Mouse (Mus musculus) CH12.LX (cell line): ENCODE data around the gene Slfn14. TPM values are rescaled to one million over a fixed set of nuclear protein-coding genes. Genes with fewer than 3 reads are reported as not detected.

Experiments used
- DNase-seq: peaks from one replicate; pipeline ENCODE4 v3.0.0-alpha.2; 2013; ENCODE audit errors: extremely low read depth
- H3K27ac ChIP-seq: 2 replicates; pipeline ENCODE4 v1.5.1; 2012; ENCODE audit warnings: low read depth, mild to moderate bottlenecking, control low read depth, moderate library complexity; ENCODE audit not compliant: insufficient read depth
- H3K27me3 ChIP-seq: replicated peaks from 2 replicates; pipeline ENCODE3; 2012; ENCODE audit warnings: inconsistent platforms
- H3K36me3 ChIP-seq, 2 experiments: replicated peaks in 1 of 2; 2 replicates each; pipeline versions ENCODE3 to v1.6.1; 2012; ENCODE audit warnings: inconsistent platforms in 1 of 2, low read length in 1 of 2, mild to moderate bottlenecking in 1 of 2, mixed read lengths in 1 of 2, moderate library complexity in 1 of 2; ENCODE audit not compliant: control insufficient read depth in 1 of 2, insufficient read depth in 1 of 2
- H3K4me1 ChIP-seq, 2 experiments: 2 replicates each; pipeline ENCODE4 v1.6.1; 2012; ENCODE audit warnings: inconsistent platforms in 1 of 2, moderate library complexity in 1 of 2; ENCODE audit not compliant: insufficient read depth in 2 of 2, control insufficient read depth in 1 of 2
- H3K4me2 ChIP-seq: 2 replicates; pipeline ENCODE4 v1.6.1; 2012; ENCODE audit warnings: low read depth, mild to moderate bottlenecking, control low read depth; ENCODE audit not compliant: poor library complexity, insufficient read depth, severe bottlenecking
- H3K4me3 ChIP-seq, 3 experiments: fragments of 150-350 bp in 1 of 3; sonication (generic) in 1 of 3; replicated peaks in 1 of 3; 2 replicates each; pipeline versions ENCODE3 to v1.5.1; 2011 to 2012; ENCODE audit warnings: low read depth in 2 of 3, low read length in 2 of 3, mild to moderate bottlenecking in 2 of 3, moderate library complexity in 2 of 3, control low read depth in 1 of 3, improper control_type of control experiment in 1 of 3, inconsistent platforms in 1 of 3, mixed read lengths in 1 of 3; ENCODE audit not compliant: poor library complexity in 1 of 3
- H3K79me2 ChIP-seq: replicated peaks from 2 replicates; pipeline ENCODE4 v1.6.1; 2012; ENCODE audit warnings: mild to moderate bottlenecking, moderate library complexity; ENCODE audit not compliant: control insufficient read depth, poor library complexity, insufficient read depth, severe bottlenecking; ENCODE audit errors: extremely low read depth
- H3K9ac ChIP-seq: 2 replicates; pipeline ENCODE4 v1.6.1; 2012; ENCODE audit warnings: low read depth, mild to moderate bottlenecking, control low read depth, moderate library complexity; ENCODE audit not compliant: insufficient read depth
- H3K9me3 ChIP-seq: replicated peaks from 2 replicates; pipeline ENCODE3; 2012; ENCODE audit warnings: low read length, inconsistent platforms, mixed read lengths
- BHLHE40 ChIP-seq: IDR thresholded peaks from 2 replicates; pipeline ENCODE4 v1.6.1; 2011; ENCODE audit warnings: mild to moderate bottlenecking, low read depth, low read length, improper control_type of control experiment
- CHD1 ChIP-seq: IDR thresholded peaks from 2 replicates; pipeline ENCODE4 v1.6.1; 2012; ENCODE audit warnings: low read depth, low read length, improper control_type of control experiment, inconsistent platforms
- CTCF ChIP-seq, 2 experiments: IDR thresholded peaks in 1 of 2; conservative IDR thresholded peaks in 1 of 2; 2 replicates each; pipeline ENCODE4 v1.5.1; 2011 to 2012; ENCODE audit warnings: low read depth in 2 of 2, low read length in 2 of 2, improper control_type of control experiment in 1 of 2, inconsistent platforms in 1 of 2, mild to moderate bottlenecking in 1 of 2, moderate library complexity in 1 of 2
- E2F4 ChIP-seq: IDR thresholded peaks from 2 replicates; pipeline ENCODE4 v1.6.1; 2011; ENCODE audit warnings: low read depth, low read length, improper control_type of control experiment; ENCODE audit not compliant: insufficient replicate concordance
- GABPA ChIP-seq: IDR thresholded peaks from 2 replicates; pipeline ENCODE4 v1.6.1; 2012; ENCODE audit warnings: low read depth, low read length, improper control_type of control experiment, inconsistent platforms; ENCODE audit not compliant: insufficient replicate concordance
- HCFC1 ChIP-seq: IDR thresholded peaks from 2 replicates; pipeline ENCODE4 v1.6.1; 2012; ENCODE audit warnings: low read depth, mild to moderate bottlenecking, inconsistent platforms, low read length, improper control_type of control experiment
- JUN ChIP-seq: IDR thresholded peaks from 2 replicates; pipeline ENCODE4 v1.6.1; 2011; ENCODE audit warnings: low read depth, mild to moderate bottlenecking, low read length, improper control_type of control experiment, moderate library complexity; ENCODE audit not compliant: insufficient read depth
- JUND ChIP-seq: conservative IDR thresholded peaks from 2 replicates; pipeline ENCODE4 v1.6.1; 2011; ENCODE audit warnings: low read depth, low read length, improper control_type of control experiment
- KAT2A ChIP-seq: IDR thresholded peaks from 2 replicates; pipeline ENCODE4 v1.6.1; 2012; ENCODE audit warnings: low read length, improper control_type of control experiment, inconsistent platforms; ENCODE audit not compliant: insufficient replicate concordance
- MAFK ChIP-seq: IDR thresholded peaks from 2 replicates; pipeline ENCODE4 v1.6.1; 2011; ENCODE audit warnings: low read length, improper control_type of control experiment; ENCODE audit not compliant: insufficient replicate concordance
- MAX ChIP-seq: IDR thresholded peaks from 2 replicates; pipeline ENCODE4 v1.6.1; 2011; ENCODE audit warnings: low read length, improper control_type of control experiment
- MYC ChIP-seq: IDR thresholded peaks from 2 replicates; pipeline ENCODE4 v1.6.1; 2011; ENCODE audit warnings: low read depth, mild to moderate bottlenecking, improper control_type of control experiment, low read length
- NELFE ChIP-seq: IDR thresholded peaks from 2 replicates; pipeline ENCODE4 v1.6.1; 2011; ENCODE audit warnings: low read depth, low read length, improper control_type of control experiment
- NRF1 ChIP-seq: IDR thresholded peaks from 2 replicates; pipeline ENCODE4 v1.6.1; 2014; ENCODE audit warnings: low read depth, mild to moderate bottlenecking, inconsistent platforms, low read length, improper control_type of control experiment, moderate library complexity
- RAD21 ChIP-seq: IDR thresholded peaks from 2 replicates; pipeline ENCODE4 v1.6.1; 2011; ENCODE audit warnings: low read depth, mild to moderate bottlenecking, low read length, improper control_type of control experiment, moderate library complexity
- RCOR1 ChIP-seq: conservative IDR thresholded peaks from 2 replicates; pipeline ENCODE4 v1.6.1; 2012; ENCODE audit warnings: low read depth, mild to moderate bottlenecking, inconsistent platforms, low read length, improper control_type of control experiment
- SIN3A ChIP-seq: IDR thresholded peaks from 2 replicates; pipeline ENCODE4 v1.6.1; 2012; ENCODE audit warnings: low read length, improper control_type of control experiment, inconsistent platforms
- SMC3 ChIP-seq: IDR thresholded peaks from 2 replicates; pipeline ENCODE4 v1.6.1; 2011; ENCODE audit warnings: low read depth, low read length, improper control_type of control experiment
- dilution Hi-C: fragments of 300-500 bp; cut with MboI; formaldehyde crosslinking; loops from 2 replicates; pipeline ENCODE4 v1.14.3; 2020; ENCODE audit warnings: low sequenced_read_pairs; ENCODE audit not compliant: extremely low pct_unique_long_range_greater_than_20kb, extremely low pct_ligation_motif_present
- in situ Hi-C: fragments of 300-500 bp; cut with MboI; formaldehyde crosslinking; loops from 3 replicates; pipeline ENCODE4 v1.14.3; 2019; ENCODE audit warnings: low sequenced_read_pairs, low pct_ligation_motif_present, low pct_unique_long_range_greater_than_20kb, mixed read lengths
- polyA plus RNA-seq: library from polyadenylated mRNA; unstranded; fragments of >175 nt; gene quantifications from 2 replicates; pipeline ENCODE4 v1.2.1, GENCODE M21; 2012; ENCODE audit warnings: low read depth; ENCODE audit not compliant: insufficient read length
- total RNA-seq, 2 experiments: library from RNA; depleted of rRNA; stranded (reverse); fragments of 300-350 nt in 1 of 2; fragments of >200 nt in 1 of 2; gene quantifications; 2 replicates each; pipeline ENCODE4 v1.2.3; 2012 to 2014

Slfn14 gene
- total RNA-seq (2012; rRNA removed) (not detected in 2 replicates), total RNA-seq (2014; rRNA removed) (not detected in 2 replicates), polyA plus RNA-seq (not detected in 2 replicates)

DNA sequence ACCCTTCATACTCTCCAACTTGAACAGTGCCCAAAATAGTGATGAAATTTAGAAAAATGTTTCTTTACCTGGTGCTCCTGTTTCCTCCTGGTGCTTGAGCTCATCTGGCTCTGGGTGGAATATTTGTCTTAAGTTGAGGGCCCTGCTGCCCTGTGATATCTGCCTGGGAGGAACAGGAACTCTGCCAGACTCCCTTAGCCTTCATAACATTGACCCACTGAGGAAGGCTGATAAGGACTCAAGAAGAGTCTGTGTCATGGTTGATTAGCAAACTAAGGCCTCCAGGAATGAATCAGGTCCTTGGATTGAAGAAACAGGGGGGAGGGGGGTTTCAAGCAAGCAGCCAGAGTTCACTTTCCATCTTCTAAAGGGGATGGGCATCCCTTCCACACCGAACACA lies at the start of gene Slfn14:
Gene Slfn14 (minus strand): TSS at position 161 of the 400 bp plus-strand sequence.
- in situ Hi-C loops, result no loop called here
- H3K4me1 ChIP-seq, result peaks cover 2 to 41% of the 10 kb centered on the region in 2 experiments; a peak in 3 of 4 replicates
- no peak within 1 kb of the TSS for H3K4me2 ChIP-seq
- no peak within 1 kb of the TSS for H3K4me3 ChIP-seq
- DNase-seq, result no peak
- TF ChIP-seq HCFC1, result no peak
- TF ChIP-seq CHD1, result no peak
- TF ChIP-seq RCOR1, result no peak
- TF ChIP-seq KAT2A, result no peak
- no peak for TF ChIP-seq NRF1
- H3K27me3 ChIP-seq, result peaks cover 6% of the 10 kb centered on the region
- H3K9me3 ChIP-seq, result no peaks in the 10 kb centered on the region
- no peaks in the 10 kb centered on the region for H3K36me3 ChIP-seq
- 0 out of 2 replicates have a peak, but pooled peaks cover 9% of the 10 kb centered on the region for H3K79me2 ChIP-seq
- H3K27ac ChIP-seq, result no peak within 1 kb of the TSS
- dilution Hi-C loops, result no loop called here
- H3K9ac ChIP-seq, result no peak within 1 kb of the TSS

DNA sequence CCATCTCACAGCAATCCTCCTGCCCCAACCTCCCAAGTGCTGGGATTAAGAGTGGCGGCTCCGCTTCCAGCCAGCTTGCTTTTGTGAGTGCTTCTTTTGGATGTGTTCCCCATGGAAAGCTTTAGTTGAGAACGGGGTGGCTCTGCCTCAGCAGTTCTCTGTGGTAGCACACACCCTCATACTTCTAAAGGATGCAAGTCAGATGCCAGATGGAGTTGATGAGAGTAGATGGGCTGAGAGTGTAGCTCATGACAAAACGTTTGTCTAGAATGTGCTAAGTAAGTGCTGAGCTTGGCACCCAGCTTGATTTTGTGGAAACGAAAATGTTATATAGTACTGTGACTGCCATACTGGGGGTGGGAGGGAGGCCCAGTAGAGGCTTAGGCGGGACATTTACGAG lies 49.3 kb upstream of the Slfn14 start:
- dilution Hi-C loops, result no loop called here
- H3K4me3 ChIP-seq, result no peak overlapping the region
- H3K79me2 ChIP-seq, result no peaks in the 10 kb centered on the region
- H3K27me3 ChIP-seq, result no peaks in the 10 kb centered on the region
- H3K9ac ChIP-seq, result no peak overlapping the region
- H3K36me3 ChIP-seq, result peaks cover 57 to 86% of the 10 kb centered on the region in 2 experiments
- H3K9me3 ChIP-seq, result no peaks in the 10 kb centered on the region
- DNase-seq, result no peak
- no peak overlapping the region for H3K27ac ChIP-seq
- no peak overlapping the region for H3K4me2 ChIP-seq
- no peaks in the 10 kb centered on the region for H3K4me1 ChIP-seq
- TF ChIP-seq BHLHE40, result no peak
- TF ChIP-seq MYC, result no peak
- no peak for TF ChIP-seq SIN3A
- in situ Hi-C loops, result no loop called here

DNA sequence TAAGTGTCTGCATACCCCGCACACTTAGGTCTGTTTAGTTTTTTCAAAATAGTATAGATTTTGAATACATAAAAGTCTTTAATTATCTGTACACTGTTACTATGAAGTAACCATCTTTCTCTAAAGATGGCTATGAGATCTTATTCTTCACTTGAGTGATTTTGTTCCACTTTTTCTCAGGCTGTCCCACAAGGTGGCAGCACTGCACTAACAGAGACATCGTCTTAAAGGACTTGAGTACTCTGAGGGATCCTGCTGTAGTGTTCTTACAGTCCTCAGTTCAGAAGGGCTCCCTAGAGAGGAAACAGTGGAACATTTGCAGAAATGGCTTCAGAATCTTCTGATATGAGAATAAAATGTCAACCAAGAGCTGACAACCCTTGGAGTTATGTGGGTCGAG lies 40.9 kb upstream of the Slfn14 start:
- in situ Hi-C loops, result loop anchor here (5.0 kb wide), 1 partner anchor 100 kb away; the partner anchor contains the start of gene Gas2l2
- no peak for TF ChIP-seq GABPA
- TF ChIP-seq SMC3, result peak; percentile 87
- peak; percentile 68 for TF ChIP-seq RAD21
- no peak for TF ChIP-seq MYC
- TF ChIP-seq CHD1, result 0 out of 2 replicates have a peak, but pooled peaks have one; percentile 54
- no peak for TF ChIP-seq RCOR1
- peak; percentile 73 to 92 for TF ChIP-seq CTCF (conservative IDR thresholded peaks at IDR 0.05 in 1 of 2, IDR thresholded peaks at IDR 0.05 in 1 of 2; ENCODE audit: low read depth in 2 of 2, low read length in 2 of 2)
- TF ChIP-seq JUN, result 0 out of 2 replicates have a peak, but pooled peaks have one; percentile 20
- TF ChIP-seq JUND, result 0 out of 2 replicates have a peak, but pooled peaks have one; percentile 10
- TF ChIP-seq SIN3A, result 0 out of 2 replicates have a peak, but pooled peaks have one; percentile 30
- TF ChIP-seq NELFE, result peak; percentile 27; the same call in 1 of the 2 replicates
- 0 out of 2 replicates have a peak, but pooled peaks have one; percentile 9 for TF ChIP-seq MAX
- no peak for TF ChIP-seq MAFK
- TF ChIP-seq E2F4, result no peak
- H3K4me3 ChIP-seq, result no peak overlapping the region
- no peak overlapping the region for H3K9ac ChIP-seq
- H3K79me2 ChIP-seq, result no peaks in the 10 kb centered on the region
- dilution Hi-C loops, result no loop called here
- DNase-seq, result peak; percentile 93
- no peaks in the 10 kb centered on the region for H3K27me3 ChIP-seq
- H3K36me3 ChIP-seq, result peaks cover 48 to 79% of the 10 kb centered on the region in 2 experiments
- H3K4me1 ChIP-seq, result peaks cover 0 to 16% of the 10 kb centered on the region in 2 experiments; a peak in 2 of 4 replicates
- H3K27ac ChIP-seq, result no peak overlapping the region
- no peaks in the 10 kb centered on the region for H3K9me3 ChIP-seq
- no peak overlapping the region for H3K4me2 ChIP-seq
